Mouse (Mus musculus) hindbrain, embryonic 13.5 days (tissue): ENCODE measurements around the gene Olfr211. TPM values are rescaled to one million over a fixed set of nuclear protein-coding genes. Genes with fewer than 3 reads are reported as not detected.
A peak's percentile ranks its signal among the peaks of the same experiment; 100 is the strongest.

ENCODE experiments used
- ATAC-seq: fragments of 200-750 bp; cut with Nextera tagmentation; 2 replicates; pipeline ENCODE4 v1.8.0; 2017; ENCODE audit warnings: moderate TSS enrichment; ENCODE audit not compliant: low FRiP score
- H3K27ac ChIP-seq: fragments of 300-500 bp; sonication (generic); 2 replicates; pipeline ENCODE4 v1.5.1; 2015; ENCODE audit warnings: inconsistent platforms, mild to moderate bottlenecking, moderate library complexity
- H3K27me3 ChIP-seq: fragments of 300-500 bp; sonication (generic); 2 replicates; pipeline ENCODE4 v1.6.1; 2015; ENCODE audit warnings: mild to moderate bottlenecking, inconsistent platforms
- H3K36me3 ChIP-seq: fragments of 300-500 bp; sonication (generic); 2 replicates; pipeline ENCODE4 v1.6.1; 2015; ENCODE audit warnings: mild to moderate bottlenecking, inconsistent platforms
- H3K4me1 ChIP-seq: fragments of 300-500 bp; sonication (generic); replicated peaks from 2 replicates; pipeline ENCODE4 v1.6.1; 2015; ENCODE audit warnings: inconsistent platforms
- H3K4me2 ChIP-seq: fragments of 300-500 bp; sonication (generic); 2 replicates; pipeline ENCODE4 v1.6.1; 2015; ENCODE audit warnings: inconsistent platforms, mild to moderate bottlenecking, moderate library complexity
- H3K4me3 ChIP-seq: fragments of 300-500 bp; sonication (generic); 2 replicates; pipeline ENCODE4 v1.5.1; 2015; ENCODE audit warnings: mild to moderate bottlenecking, inconsistent platforms
- H3K9ac ChIP-seq: fragments of 300-500 bp; sonication (generic); 2 replicates; pipeline ENCODE4 v1.6.1; 2015; ENCODE audit warnings: mild to moderate bottlenecking, inconsistent platforms
- H3K9me3 ChIP-seq: fragments of 300-500 bp; sonication (generic); 2 replicates; pipeline ENCODE4 v1.6.1; 2016; ENCODE audit warnings: inconsistent platforms
- WGBS: fragments of 180-500 bp; shearing (Covaris S2); methylation state at CpG from one replicate; pipeline ENCODE4 v1.1.7; 2015; 5-methylcytosine and 5-hydroxymethylcytosine counted together
- polyA plus RNA-seq: library from polyadenylated mRNA; unstranded; fragments of >200 nt; fragmentation: Nextera tagmentation; extraction: Ambion mirVana; gene quantifications from 2 replicates; pipeline ENCODE4 v1.2.1, GENCODE M21; 2015

The Olfr211 gene
- polyA plus RNA-seq, result not detected in 2 replicates

DNA sequence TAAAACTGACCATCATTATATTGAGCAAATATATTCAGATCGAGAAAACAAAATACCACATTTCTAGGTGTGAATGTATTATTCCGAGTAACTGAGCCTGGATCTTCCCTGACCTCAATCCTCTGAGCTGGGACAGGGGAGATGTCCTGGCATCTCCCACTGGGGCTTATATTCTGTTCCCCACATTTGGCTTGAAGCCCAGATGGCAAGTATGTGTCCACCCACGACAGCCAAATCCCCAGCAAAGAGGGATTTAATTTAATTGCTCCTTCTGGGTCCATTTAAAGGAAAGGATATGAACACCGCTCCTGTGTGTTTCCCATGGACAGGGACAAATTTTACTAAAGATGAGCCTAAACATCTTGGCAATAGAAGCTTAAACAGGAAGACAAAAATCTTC is at the start of gene Olfr211:
Olfr211 (plus strand) TSS at position 301 of the 400 bp plus-strand sequence.
- Histone ChIP-seq H3K4me1 (peaks cover 11% of the 10 kb centered on the region; the same call in 1 of the 2 replicates), H3K27me3 (no peaks in the 10 kb centered on the region), H3K4me2 (no peak within 1 kb of the TSS), H3K4me3 (no peak within 1 kb of the TSS), H3K36me3 (no peaks in the 10 kb centered on the region), H3K9me3 (no peaks in the 10 kb centered on the region), H3K27ac (no peak within 1 kb of the TSS), H3K9ac (no peak within 1 kb of the TSS)
- 75% methylated on average over 4 of the region's 4 CpGs for WGBS
- ATAC-seq, result no peak

DNA sequence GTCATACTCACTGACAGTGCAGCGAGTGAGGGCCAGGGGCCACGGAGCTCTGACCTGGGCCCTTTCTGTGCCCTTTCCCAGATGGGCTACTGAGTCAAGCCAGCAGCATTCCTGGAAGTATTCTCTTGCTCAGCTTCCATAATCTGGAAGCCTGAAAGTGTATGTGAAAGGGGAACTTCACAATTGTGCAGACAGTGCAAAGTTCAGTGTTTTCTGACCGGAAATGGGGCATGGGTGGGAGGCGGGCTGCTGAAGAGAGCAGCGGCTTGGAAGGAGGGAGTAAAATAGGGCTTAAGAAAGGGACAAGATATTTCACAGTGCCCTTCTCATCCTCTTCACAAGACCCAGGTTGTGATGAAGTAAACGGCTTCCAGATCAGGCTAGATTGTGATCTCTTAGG is 49.4 kb upstream of the Olfr211 start:
- Histone ChIP-seq H3K9me3 (no peaks in the 10 kb centered on the region), H3K4me3 (no peak overlapping the region), H3K36me3 (no peaks in the 10 kb centered on the region), H3K4me1 (no peaks in the 10 kb centered on the region), H3K27ac (no peak overlapping the region), H3K27me3 (no peaks in the 10 kb centered on the region), H3K9ac (no peak overlapping the region), H3K4me2 (no peak overlapping the region)
- no peak for ATAC-seq
- 88% methylated on average over 6 of the region's 6 CpGs for WGBS

DNA sequence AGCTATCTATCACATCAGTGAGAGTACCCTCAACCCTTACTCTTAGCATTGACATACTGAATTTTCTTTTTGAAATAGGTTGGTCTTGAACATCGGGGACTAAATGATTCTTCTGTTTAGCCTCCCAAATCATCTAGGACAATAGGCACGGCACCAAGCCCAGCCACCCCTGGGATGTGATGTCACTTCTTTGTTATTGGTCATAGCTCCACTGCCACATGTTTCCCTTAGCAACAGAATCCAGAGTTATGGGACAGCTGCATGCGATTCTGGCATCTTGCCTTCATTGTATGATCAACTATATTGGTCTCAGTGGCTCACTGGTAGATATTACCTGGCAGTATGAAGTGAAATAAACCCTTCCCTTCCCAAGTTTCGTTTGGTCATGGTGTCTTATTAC is 48.4 kb upstream of the Olfr211 start:
- ATAC-seq, result no peak
- Histone ChIP-seq H3K36me3 (no peaks in the 10 kb centered on the region), H3K4me3 (no peak overlapping the region), H3K4me2 (no peak overlapping the region), H3K4me1 (no peaks in the 10 kb centered on the region), H3K9ac (no peak overlapping the region), H3K9me3 (no peaks in the 10 kb centered on the region), H3K27me3 (no peaks in the 10 kb centered on the region), H3K27ac (no peak overlapping the region)
- 77% methylated on average over 4 of the region's 4 CpGs for WGBS

DNA sequence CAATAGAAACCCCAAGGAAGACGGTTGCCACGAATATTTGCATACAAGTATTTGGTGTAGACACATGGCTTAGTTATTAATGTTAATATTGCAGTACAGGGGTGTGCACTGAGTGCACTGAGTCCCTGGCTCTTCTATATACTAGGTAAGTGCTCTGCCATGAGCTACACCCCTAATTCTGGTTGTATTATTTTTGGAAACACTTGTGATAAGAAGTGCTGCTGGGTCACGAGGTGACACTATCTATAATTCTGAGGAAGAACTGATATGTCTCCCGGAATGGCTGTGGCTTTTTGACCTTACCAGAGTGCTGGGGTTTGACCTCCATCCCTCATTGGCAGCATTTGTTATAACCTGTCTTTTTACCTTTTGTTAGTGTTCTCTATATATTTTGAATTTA is 48.0 kb upstream of the Olfr211 start:
- H3K9ac ChIP-seq, result no peak overlapping the region
- no peaks in the 10 kb centered on the region for H3K4me1 ChIP-seq
- ATAC-seq, result no peak
- no peak overlapping the region for H3K27ac ChIP-seq
- H3K4me2 ChIP-seq, result no peak overlapping the region
- 91% methylated on average over 4 of the region's 4 CpGs for WGBS
- H3K36me3 ChIP-seq, result no peaks in the 10 kb centered on the region
- no peaks in the 10 kb centered on the region for H3K9me3 ChIP-seq
- H3K27me3 ChIP-seq, result no peaks in the 10 kb centered on the region
- H3K4me3 ChIP-seq, result no peak overlapping the region

DNA sequence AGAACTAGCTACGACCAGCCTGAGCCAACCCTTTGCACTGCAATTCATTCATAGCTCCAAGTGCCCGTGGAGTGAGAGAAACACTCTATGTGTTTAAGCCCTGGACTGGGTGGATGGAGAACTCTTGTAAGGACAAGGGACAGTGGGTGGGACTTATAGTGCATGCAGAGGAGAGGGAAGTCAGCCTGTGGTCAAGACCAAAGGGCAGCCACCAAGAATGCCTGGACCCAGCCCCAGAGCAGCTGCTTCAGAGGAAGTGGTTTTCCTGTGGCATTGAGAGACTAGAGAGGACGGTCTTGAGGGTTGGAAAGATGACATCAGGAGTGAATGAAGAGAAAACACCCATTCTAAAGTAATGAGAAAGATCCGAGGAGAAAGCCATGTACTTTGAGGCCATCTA is 33.1 kb upstream of the Olfr211 start:
- WGBS, result 84% methylated on average over 4 of the region's 4 CpGs
- H3K4me3 ChIP-seq, result no peak overlapping the region

DNA sequence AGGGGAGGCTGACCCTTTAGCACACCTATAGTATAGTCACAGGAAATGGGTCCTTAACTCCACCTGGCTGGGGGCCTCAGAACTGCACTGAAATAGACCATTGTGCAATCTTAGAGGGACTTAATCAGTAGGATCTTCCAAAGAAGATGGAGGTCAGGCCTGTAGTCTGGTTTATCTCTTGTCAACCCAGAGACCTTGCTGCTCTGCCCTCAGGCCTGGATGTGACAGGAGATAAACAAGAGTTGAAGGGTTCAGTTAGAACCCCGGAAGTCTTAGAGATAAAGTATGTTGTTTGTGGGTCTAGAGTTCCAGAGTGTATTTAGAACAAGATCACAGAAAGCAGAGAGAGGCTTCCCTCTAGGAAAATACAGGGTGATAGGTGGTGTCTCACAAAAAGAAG is 32.4 kb upstream of the Olfr211 start:
- no peak for ATAC-seq
- no peaks in the 10 kb centered on the region for H3K36me3 ChIP-seq
- H3K4me1 ChIP-seq, result peaks cover 8% of the 10 kb centered on the region

More for the DNA sequence above, 33.1 kb upstream of the Olfr211 start:
- Histone ChIP-seq H3K36me3 (no peaks in the 10 kb centered on the region), H3K27me3 (peaks cover 23% of the 10 kb centered on the region), H3K9me3 (no peaks in the 10 kb centered on the region), H3K27ac (no peak overlapping the region), H3K4me1 (peaks cover 5% of the 10 kb centered on the region), H3K4me2 (no peak overlapping the region), H3K9ac (no peak overlapping the region)
- no peak for ATAC-seq

DNA sequence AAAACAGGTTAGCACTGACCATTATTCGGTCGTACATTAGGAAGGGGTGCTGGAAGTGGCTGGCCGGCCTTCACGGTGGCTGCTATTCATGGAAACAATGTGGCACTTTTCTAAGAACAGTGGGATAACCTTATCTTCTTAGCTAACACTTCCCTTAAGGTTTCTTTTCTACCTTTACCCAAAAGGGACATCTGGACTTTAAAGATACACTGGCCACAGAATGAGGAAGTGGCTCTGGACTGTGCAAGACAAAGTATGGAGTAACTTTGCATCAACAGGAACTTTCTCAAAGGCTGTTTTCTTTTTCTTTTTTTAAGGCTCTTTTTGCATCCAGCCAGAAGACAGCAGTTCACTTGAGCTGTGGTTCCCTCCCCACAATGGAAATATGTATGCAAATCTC is 30.2 kb upstream of the Olfr211 start:
- WGBS, result 84% methylated on average over 4 of the region's 4 CpGs
- no peak for ATAC-seq
- H3K4me1 ChIP-seq, result peaks cover 8% of the 10 kb centered on the region

More for the DNA sequence above, 32.4 kb upstream of the Olfr211 start:
- Histone ChIP-seq H3K27ac (no peak overlapping the region), H3K4me2 (no peak overlapping the region), H3K9ac (no peak overlapping the region), H3K27me3 (peaks cover 30% of the 10 kb centered on the region), H3K4me3 (no peak overlapping the region), H3K9me3 (no peaks in the 10 kb centered on the region)
- 90% methylated on average over 1 of the region's 1 CpGs for WGBS

DNA sequence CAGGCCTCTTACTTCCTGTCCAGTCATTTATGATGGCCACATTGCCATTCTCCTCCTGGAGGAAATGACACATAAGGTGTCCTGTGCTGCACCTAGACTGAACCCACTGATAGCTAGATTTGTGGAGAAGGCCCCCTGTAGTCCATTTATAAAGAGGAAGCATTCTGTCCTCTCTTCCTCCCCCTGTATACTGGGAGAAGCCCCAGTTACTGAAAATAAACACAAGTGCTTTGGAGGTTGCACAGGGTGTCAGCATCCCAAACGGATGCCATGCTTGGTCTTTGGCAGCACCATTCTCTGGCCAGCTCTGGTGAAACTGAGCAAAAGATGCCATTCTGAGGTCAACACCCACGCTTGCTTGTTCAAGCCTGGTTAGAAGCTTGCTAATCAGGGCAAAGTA is 29.7 kb upstream of the Olfr211 start:
- no peak overlapping the region for H3K9ac ChIP-seq
- H3K27me3 ChIP-seq, result peaks cover 42% of the 10 kb centered on the region
- H3K9me3 ChIP-seq, result no peaks in the 10 kb centered on the region
- H3K4me1 ChIP-seq, result peaks cover 8% of the 10 kb centered on the region
- no peak for ATAC-seq
- WGBS, result 76% methylated on average over 2 of the region's 2 CpGs
- no peak overlapping the region for H3K4me2 ChIP-seq
- H3K4me3 ChIP-seq, result no peak overlapping the region
- H3K36me3 ChIP-seq, result no peaks in the 10 kb centered on the region
- no peak overlapping the region for H3K27ac ChIP-seq

More for the DNA sequence above, 30.2 kb upstream of the Olfr211 start:
- Histone ChIP-seq H3K27me3 (peaks cover 42% of the 10 kb centered on the region), H3K36me3 (no peaks in the 10 kb centered on the region), H3K9me3 (no peaks in the 10 kb centered on the region), H3K9ac (no peak overlapping the region), H3K4me2 (no peak overlapping the region), H3K4me3 (no peak overlapping the region), H3K27ac (no peak overlapping the region)

DNA sequence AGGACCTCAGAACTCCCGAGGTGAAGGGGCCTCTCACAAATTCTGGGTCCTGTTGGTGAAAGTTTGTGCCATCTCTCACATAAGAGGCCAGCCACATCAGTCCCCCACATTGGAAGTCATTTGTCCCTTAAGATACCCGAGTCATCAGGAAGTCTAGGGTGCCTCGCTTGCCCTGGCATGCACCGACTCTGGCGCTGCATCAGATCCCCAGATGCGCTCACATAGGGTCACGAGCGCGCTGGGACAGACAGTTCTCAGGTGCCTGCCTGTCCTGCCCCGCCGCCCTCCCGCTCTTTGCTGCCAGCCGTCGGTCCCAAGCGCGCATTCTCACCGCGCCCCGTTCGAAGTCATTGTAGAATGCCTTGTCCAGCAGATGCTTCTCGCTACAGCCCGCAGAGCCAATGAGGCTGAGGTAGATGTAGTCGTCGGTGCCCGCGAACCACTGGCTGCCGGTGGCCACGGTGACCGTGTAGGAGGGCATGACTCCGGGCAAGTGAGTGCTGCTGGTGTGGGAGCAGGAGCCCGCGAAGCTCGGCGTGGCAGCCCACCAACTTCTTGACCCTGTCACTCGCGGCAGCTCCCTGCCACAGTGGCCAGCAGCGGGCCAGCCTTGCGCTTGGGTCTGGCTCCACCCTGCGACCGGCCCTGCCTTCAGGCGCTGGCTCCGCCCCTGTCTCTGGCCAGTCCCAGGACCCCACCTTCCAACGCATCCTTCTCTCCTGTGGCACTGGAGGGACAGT is 28.2 kb upstream of the Olfr211 start, which contains the start of gene Alox5:
Alox5 (minus strand) TSS at position 635 of the 740 bp plus-strand sequence.
- no peaks in the 10 kb centered on the region for H3K36me3 ChIP-seq
- 3% methylated on average over 43 of the region's 43 CpGs for WGBS
- H3K9me3 ChIP-seq, result no peaks in the 10 kb centered on the region
- no peak within 1 kb of the TSS for H3K27ac ChIP-seq
- peak within 1 kb of the TSS; percentile 65 for H3K9ac ChIP-seq
- H3K27me3 ChIP-seq, result peaks cover 42% of the 10 kb centered on the region
- peak; percentile 61; the same call in 1 of the 2 replicates for ATAC-seq
- peak within 1 kb of the TSS; percentile 41 for H3K4me3 ChIP-seq
- H3K4me1 ChIP-seq, result peaks cover 8% of the 10 kb centered on the region
- peak within 1 kb of the TSS; percentile 74 for H3K4me2 ChIP-seq

DNA sequence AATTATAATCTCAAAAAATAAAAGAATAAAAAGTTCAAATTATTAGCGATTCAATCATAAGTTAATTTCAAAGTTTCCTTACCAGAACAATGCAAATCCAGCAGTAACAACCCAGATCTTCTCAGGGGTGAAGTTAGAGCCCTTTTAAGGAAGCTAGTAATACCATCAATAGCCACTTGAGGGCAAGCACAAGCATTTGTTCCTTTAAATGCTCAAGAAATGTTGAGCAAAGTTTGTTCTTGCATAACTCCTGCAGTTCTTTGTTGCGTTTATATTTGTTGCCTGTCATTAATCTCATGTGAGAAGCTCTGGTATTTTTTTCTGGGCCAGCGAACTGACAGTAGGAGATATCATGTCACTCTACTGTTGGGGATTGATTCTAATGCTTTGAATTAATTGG is 20.8 kb upstream of the Olfr211 start:
- Histone ChIP-seq H3K27ac (no peak overlapping the region), H3K4me3 (no peak overlapping the region), H3K36me3 (no peaks in the 10 kb centered on the region), H3K27me3 (no peaks in the 10 kb centered on the region), H3K9ac (no peak overlapping the region), H3K4me2 (no peak overlapping the region), H3K4me1 (no peaks in the 10 kb centered on the region), H3K9me3 (0 out of 2 replicates have a peak, but pooled peaks cover 7% of the 10 kb centered on the region)
- no peak for ATAC-seq
- WGBS, result 43% methylated on average over 3 of the region's 3 CpGs

DNA sequence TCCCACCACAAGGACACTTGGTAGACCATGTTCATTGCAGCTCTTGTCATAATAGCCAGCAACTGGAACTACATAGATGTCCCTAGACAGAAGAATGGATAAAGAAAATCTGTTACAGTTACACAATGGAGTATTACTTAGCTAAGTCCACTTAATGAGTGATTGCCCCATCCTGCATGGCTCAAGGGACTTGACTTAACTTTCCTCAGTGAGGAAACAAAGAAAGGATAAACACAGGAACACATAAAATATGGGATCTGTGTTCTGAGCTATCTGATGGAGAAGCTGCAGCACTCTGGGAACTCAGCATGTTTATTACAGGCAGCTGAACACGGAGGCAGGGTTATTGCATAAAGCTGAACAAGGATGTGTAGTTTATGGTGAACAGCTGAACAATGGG is 3.8 kb upstream of the Olfr211 start:
- WGBS, result 82% methylated on average over 1 of the region's 1 CpGs
- no peak overlapping the region for H3K4me2 ChIP-seq
- H3K9ac ChIP-seq, result no peak overlapping the region
- no peak overlapping the region for H3K27ac ChIP-seq
- H3K4me1 ChIP-seq, result peaks cover 6% of the 10 kb centered on the region; the same call in 1 of the 2 replicates
- no peaks in the 10 kb centered on the region for H3K36me3 ChIP-seq
- no peak overlapping the region for H3K4me3 ChIP-seq
- ATAC-seq, result no peak
- no peaks in the 10 kb centered on the region for H3K27me3 ChIP-seq
- no peaks in the 10 kb centered on the region for H3K9me3 ChIP-seq

DNA sequence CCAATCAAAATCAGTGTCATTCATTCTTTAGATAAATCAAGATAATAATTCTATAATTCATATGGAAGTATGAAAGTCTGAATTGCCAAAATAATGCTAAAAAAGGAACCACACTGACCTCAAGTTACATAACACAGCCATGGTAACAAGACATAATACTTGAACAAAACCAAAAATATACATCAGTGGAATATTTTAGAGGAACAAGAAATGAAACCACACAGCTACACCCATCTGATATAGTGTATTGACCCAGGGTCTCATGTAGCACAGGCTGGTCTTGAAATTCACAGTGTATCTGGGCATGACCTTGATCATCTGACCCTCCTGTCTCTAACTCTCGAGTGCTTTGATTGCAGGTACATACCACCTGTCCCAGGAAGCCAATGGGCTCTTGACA is 2.1 kb upstream of the Olfr211 start:
- peaks cover 11% of the 10 kb centered on the region; the same call in 1 of the 2 replicates for H3K4me1 ChIP-seq
- no peak overlapping the region for H3K27ac ChIP-seq
- no peaks in the 10 kb centered on the region for H3K27me3 ChIP-seq
- 84% methylated on average over 1 of the region's 1 CpGs for WGBS
- H3K4me3 ChIP-seq, result no peak overlapping the region
- no peak overlapping the region for H3K9ac ChIP-seq
- no peak for ATAC-seq
- no peak overlapping the region for H3K4me2 ChIP-seq
- no peaks in the 10 kb centered on the region for H3K9me3 ChIP-seq
- H3K36me3 ChIP-seq, result no peaks in the 10 kb centered on the region

DNA sequence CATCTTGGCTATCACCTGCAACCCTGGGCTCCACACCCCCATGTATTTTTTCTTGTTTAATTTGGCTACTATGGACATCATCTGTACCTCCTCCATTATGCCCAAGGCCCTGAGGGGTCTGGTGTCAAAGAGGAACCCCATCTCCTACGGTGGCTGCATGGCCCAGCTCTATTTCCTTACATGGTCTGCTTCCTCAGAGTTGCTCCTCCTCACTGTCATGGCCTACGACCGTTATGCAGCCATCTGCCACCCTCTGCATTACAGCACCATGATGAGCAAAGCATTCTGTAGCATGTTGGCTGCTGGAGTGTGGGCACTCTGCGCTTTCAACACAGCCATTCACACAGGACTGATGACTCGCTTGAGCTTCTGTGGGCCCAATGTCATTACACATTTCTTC is 4.9 kb downstream of the Olfr211 start:
- Histone ChIP-seq H3K4me2 (no peak overlapping the region), H3K4me1 (peaks cover 11% of the 10 kb centered on the region; the same call in 1 of the 2 replicates), H3K9ac (no peak overlapping the region), H3K36me3 (no peaks in the 10 kb centered on the region), H3K27ac (no peak overlapping the region), H3K4me3 (no peak overlapping the region), H3K27me3 (no peaks in the 10 kb centered on the region), H3K9me3 (no peaks in the 10 kb centered on the region)
- no peak for ATAC-seq
- WGBS, result 93% methylated on average over 5 of the region's 5 CpGs
